Mouse (Mus musculus) erythroblast, embryonic 14.5 days (primary cell): ENCODE measurements around the gene Cyb5r3.

Experiments
- GATA1 ChIP-seq: IDR thresholded peaks from 2 replicates; pipeline ENCODE4 v1.6.1; 2012; ENCODE audit warnings: low read length, inconsistent platforms, mixed read lengths
- TAL1 ChIP-seq: IDR thresholded peaks from 3 replicates; pipeline ENCODE4 v1.6.1; 2012; ENCODE audit warnings: low read length, inconsistent platforms, mixed read lengths

DNA sequence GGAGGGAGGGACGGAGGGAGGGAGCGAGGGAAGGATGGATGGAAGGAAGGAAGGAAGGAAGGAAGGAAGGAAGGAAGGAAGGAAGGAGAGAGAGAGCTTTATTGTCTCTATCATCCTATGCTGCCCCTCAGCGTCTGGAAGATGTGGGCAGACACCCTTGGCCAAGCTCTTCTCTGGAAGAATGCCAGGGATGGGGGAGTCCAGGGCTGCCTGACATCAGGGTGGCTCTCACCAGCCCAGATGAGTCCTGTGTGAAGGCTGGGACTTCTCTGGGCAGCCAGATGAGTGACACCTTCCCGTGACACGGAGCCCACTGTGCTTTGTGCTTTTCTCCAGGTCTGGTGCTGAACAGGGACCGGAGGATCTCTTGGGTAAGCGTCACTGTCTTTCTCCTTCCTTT lies 60.5 kb downstream of the Cyb5r3 start:
- TF ChIP-seq GATA1 = no peak
- TF ChIP-seq TAL1 = no peak
